Mouse (Mus musculus) thymus, postnatal 4 days (tissue): ENCODE results near the gene Slc9a3r2.

Experiments
- DNase-seq: peaks from one replicate; pipeline ENCODE4 v3.0.0; 2021

Gene Slc9a3r2

DNA sequence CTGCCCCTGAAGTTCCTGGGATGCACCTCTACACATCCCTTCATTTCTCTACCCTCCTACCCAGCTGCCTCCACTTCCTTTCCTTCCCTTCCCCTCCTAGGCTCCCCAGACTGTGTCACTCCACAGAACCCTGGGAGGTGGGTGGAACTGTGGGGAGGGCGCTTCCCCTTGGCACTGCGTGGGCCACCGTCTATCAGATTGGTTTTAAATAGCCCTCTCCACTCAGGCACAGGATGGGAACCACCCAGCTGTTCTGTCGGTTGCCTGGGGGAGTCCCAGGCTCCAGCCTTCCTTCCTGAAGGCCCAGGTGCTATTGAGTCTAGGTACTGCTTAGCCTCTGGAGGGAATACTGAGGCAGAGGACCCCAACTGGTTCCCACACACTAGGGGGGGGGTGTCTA, 15.1 kb downstream of the Slc9a3r2 start:
- no peak for DNase-seq

DNA sequence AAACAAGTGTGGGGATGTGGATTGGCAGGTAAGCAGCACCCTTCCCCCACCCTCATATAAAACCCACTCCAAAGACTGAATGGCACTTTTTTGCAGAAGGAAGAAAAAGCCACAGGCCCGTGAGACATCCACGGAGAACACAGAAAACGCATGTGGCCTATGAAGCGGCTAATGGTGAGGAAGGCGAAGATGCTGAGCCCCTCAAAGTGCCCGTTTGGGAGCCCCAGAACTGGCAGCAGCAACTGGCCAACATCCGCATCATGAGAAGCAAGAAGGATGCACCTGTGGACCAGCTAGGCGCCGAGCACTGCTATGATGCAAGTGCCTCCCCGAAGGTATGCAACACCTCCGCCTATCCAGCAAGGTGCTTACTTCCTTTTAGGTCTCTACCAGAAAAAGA, 16.3 kb downstream of the Slc9a3r2 start:
- DNase-seq: no peak

DNA sequence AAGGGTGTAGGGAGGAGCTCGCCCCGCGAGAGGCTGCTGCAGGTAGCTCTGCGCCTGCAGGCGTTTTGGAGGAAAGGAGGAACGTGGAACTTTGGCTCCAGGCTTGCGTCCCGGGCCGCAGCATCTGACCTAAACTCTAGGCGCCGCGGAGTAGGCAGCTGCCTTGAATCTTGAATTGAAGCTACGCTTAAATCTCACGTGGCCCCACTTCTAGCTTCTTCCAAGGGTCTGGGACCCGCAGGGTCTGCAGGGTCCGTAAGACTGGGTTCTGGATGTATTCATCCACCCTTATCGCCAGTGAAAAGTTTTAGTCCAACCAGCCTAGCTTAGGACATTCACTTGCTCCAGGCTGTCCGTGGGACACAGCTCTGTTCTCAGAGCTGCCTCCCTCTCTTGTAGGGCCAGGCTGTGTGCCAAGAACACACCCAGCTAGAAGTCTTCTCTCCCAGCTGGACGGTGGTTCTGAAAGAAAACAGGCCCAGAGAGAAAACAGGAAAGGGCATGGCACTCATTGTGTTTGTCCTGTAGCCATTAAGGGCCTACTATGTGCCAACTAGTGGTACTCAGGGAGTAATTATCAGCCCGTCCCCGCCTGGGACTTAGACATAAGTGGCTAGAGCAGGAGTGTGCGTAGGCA, 17.2 kb downstream of the Slc9a3r2 start:
- no peak for DNase-seq

DNA sequence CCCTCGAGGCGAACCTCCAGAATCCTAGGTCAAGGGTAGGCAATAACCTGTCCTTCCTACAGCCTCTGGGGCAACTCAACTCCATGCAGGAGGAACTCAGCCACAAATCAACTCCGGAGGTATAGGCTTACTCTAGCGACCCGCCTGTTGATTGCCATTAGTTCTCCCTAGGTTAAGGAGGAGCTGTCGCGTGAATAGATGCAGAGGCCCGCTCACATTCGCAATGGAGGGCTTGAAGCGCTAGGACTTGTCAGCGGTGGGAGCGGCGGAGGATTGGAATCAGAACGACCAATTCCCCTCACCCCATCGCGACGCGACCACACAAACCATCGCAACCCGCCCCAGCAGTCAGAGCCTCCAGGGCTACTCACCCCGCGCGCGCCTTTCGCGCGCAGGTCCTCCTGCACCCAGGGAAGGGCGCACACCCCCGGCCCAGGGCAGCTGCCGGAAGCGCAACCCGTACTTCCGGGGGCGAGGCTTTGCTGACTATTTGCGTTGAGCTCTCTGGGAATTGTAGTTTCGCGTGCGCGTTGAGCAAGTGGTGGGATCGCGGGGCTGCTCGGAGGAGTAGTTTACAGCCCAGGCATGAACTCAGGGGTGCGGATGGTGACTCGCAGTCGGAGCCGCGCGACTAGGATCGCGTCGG, 17.8 kb downstream of the Slc9a3r2 start, which contains the start of the genes Tsc2 and Nthl1:
Gene Tsc2, minus strand, starts transcription at position 464 of the 646 bp plus-strand sequence.
Gene Nthl1, plus strand, starts transcription at position 514 of the 646 bp plus-strand sequence.
- DNase-seq: peak; percentile 91

DNA sequence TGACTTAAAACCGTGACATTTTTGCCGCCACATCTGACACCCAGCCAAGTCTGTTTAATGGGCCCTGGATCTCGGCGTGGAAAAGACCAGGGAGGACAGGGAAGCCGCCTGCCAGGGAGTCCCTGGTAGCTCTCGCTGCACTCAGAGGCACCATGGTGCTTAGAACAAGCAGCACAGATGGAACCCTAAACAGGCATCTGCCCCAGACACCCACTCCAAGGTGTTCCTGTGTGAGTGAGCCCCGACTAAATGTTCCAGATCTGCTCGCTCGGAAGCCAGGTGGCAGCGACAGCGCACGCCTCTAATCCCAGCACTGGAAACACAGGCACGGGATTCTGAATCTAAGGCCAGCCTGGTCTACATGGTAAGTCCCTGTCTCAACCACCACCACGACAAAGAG, 20.1 kb downstream of the Slc9a3r2 start:
- DNase-seq: no peak

DNA sequence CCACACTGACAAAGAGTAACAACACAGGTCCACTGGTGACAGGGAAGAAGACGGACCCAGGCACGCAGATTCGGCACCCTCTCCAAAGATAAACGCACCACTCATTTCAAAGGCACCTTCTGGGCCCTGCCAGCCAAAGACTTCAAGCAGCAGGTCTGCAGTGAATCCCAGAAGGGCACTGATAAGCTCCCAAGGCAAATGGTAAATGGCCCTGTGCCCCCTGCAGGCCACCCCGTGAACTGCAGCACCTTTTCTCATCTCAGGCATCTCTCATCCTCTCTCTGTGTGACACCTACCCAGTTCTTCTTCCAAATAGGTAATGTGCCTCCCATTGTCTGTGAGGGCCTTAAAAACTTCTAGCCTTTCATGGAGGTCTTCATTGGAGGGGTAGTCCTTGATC, 21.5 kb downstream of the Slc9a3r2 start:
- DNase-seq: peak; percentile 85

DNA sequence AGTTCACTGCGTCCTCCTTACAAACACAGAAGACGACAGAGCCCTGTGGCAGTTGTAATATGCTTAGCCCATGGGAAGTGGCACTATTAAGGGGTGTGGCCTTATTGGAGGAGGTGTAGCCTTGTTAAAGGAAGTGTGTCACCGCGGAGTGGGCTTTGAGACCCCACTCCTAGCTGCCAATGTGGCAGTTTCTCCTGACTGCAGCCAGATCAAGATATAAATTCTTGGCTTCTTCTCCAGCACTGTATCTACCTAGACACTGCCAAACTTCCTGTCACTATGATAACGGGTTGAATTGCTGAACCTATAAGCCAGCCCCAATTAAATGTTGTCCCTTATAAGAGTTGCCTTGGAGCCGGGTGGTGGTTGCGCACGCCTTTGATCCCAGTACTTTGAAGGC, 24.7 kb downstream of the Slc9a3r2 start:
- no peak for DNase-seq

DNA sequence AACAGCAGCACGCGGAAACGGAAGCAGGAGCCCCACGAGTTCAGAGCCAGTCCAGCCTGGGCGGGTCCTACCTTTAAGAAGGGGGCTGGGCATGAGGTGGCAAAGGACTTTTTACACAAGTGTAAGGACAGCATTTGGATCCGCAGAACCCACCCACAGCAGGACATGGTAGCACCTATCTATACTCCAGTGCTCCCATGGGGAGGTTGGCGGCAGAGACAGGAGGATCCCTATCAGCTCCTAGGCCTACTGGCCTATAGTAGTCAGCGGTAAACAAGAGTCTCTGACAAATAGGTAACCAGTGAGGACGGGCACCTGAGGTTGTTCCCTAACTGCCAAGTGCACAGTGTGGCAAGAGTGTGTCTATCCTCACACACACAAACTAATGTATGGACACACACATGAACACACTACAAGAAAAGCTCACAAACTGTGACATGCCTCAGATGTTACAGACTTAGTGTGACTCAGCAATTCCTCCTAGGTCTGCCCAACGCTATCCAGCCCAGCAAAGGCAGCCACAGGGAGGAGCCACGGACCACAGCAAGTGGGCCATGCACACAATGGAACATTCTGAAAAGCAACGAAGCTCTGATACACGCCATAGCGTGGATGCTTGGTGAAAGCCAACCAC, 32.4 kb downstream of the Slc9a3r2 start:
- no peak for DNase-seq

DNA sequence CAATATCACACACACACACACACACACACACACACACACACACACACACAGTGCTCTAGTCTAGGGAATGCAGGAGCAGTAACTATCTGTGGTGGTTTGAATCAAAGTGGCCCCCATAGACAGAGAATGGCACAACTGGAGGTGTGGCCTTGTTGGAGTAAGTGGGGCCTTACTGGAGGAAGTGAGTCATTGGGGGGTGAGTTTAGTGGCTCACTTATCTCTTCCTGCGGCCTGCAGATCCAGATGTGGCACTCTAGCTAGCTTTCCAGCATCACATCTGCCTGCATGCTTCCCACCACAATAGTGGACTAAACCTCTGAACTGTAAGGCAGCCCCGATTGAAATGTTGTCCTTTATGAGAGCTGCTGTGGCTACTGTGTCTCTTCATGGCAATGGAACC, 39.4 kb downstream of the Slc9a3r2 start:
- DNase-seq: no peak

DNA sequence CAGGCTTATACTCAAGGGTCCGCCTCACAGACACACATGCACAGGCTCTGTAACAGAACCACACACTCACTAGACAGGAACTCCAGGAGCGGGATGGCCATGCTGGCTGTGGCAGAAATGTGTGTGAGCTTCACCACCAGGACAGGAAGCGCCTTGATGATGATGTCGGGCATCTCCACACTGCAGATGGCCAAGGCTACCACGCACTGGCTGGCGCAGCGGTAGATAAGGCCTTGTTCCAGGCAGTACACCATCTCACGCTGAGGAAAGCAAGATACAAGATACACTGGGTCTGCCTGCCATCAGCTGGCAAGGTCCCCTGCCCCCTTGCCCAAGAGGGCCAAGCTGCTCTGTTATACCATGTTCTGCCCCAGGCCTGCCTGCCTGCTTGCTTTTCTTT, 41.3 kb downstream of the Slc9a3r2 start:
- no peak for DNase-seq

DNA sequence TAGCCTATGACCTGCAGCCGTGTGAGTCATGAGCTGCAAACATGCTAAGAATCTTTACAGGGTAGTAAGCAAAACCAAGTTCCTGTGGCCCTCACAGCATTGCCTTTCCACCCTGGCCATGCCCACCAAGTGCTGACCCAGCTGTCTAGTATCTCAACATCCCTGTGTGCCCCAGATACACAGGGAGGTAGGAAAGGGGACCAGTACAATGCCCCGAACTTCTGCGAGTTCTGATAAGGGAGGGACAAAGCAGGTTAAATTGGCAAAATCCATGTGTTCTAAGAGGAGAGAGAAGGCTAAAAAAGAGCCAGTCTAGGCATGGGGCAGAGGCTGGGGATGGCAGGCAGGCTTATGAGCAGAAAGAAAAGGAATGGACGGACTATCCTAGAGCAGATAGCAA, 41.8 kb downstream of the Slc9a3r2 start:
- DNase-seq: no peak

DNA sequence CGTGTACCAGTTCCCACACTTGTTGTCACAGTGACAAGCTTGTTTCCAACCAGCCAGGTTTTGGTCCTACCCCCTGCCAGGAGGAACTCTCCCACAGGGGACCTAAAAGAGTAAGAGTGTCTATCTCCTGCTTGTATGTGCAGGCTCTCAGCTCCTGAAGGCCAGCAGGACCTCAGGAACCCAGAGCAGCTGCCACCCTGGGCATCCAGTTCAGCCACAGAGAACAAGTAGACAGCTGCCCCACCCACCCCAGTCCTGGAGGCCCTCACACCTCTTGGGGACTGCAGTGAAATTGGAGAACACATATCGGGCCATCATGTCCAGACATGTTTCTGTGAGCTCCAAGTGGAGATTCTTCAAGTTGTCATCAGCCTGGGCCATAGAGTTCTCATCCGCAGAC, 45.6 kb downstream of the Slc9a3r2 start:
- no peak for DNase-seq

DNA sequence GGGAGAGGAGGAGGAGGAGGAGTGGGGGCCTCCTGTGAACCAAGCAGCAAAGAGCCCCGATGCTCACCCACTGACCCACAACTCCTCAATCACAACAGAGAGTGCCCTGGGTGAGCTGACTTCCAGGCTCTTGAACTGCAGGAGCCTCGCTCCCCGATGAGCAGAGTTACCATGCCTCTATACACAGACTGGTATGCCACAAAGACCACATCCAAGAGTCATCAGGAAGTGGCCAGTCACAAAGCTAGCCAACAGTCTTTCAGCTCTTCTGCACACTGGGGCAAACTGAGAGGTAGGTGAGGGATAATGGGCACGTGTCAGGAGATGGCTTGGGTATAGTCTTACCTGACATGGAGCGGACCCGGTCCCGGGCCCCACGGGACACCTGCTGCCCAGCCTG, 46.2 kb downstream of the Slc9a3r2 start:
- no peak for DNase-seq

DNA sequence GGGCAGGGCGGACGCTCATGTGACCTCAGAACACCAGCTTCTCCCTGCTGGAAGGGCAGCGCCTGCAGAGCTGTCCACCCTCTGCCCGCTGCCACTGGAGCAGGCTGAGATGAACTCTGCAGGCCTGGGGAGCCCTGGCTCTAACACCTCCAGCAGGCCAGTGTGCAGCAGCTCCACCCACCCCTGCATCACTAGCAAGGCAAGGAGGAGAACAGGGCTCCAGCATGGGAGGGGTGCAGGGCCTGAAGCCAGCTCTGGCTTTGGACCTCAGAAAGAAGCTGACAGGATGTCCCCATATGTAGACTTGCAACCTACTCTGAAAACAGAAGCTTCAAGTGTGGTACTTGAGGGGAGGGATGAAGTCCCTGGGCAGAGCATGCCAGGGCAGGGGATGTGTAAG, 49.6 kb downstream of the Slc9a3r2 start:
- DNase-seq: no peak

DNA sequence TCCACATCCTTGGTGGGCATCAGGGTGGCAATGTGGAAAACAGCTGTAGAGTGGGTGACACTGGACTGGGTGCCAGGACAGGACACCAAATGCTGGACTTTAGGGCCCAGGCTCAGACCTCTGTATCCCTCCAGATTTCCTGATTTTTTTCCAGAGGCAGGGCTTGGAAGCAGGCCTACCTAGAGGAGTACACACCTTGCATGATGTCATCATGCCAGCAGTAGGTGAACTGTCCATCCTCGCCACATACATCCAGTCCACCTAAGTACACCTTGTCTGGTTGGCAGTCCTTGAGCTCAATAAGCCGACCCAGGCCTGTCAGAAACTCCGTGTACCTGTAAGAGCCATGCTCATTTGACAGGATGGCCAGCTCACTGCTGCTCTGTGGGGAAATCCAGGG, 52.1 kb downstream of the Slc9a3r2 start:
- no peak for DNase-seq

DNA sequence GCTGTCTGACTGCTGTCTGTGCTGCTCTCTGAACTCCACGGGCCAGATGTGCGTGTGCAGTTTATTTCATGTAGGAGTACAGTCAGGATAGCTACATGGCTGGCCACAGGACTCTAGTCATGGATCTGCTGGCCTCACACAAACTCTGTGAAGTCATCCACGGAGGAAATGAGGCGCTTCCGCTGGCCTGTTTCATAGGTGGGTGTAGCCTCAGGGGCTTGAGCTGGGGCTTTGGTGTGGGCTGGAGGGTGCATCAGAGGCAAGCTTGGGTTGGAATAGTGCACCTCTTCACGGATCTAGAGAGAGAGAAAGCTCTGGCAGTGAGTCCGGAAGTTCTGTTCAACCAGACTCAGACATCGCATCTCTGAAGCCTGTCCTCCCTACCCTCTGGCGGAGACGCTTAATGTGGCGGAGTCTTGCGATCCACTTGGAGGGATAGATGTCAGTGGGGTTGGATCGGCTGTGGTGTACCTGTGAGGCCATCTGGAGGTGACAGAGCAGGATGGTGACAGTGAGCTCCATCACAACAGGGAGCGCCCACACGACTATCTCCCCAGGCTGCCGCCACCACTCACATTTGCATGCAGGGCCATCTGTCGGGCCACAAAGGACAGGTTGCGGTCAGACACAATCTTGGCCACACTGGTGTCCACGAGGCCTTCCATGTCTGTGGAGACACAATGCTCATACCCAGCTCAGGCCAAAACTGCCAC, 53.5 kb downstream of the Slc9a3r2 start:
- no peak for DNase-seq

DNA sequence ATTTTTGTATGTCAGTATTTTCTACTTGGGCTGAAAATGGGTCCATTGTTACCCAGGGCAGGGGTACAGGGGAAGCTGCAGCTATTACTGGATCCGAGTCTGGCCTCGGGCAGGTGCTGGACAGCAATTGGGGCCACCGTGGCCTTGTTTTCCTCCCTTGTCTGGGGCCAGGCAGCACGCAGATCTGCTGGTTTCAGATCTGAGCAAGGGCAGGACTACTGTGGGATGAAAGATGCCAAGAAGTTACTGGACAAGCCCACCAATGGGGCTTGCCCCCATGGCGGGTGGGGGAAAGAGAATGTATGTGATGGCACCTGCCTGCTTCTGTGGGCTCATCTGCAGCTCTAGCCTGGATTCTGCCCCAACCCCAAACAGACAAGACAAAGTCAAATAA, 54.1 kb downstream of the Slc9a3r2 start:
- no peak for DNase-seq

DNA sequence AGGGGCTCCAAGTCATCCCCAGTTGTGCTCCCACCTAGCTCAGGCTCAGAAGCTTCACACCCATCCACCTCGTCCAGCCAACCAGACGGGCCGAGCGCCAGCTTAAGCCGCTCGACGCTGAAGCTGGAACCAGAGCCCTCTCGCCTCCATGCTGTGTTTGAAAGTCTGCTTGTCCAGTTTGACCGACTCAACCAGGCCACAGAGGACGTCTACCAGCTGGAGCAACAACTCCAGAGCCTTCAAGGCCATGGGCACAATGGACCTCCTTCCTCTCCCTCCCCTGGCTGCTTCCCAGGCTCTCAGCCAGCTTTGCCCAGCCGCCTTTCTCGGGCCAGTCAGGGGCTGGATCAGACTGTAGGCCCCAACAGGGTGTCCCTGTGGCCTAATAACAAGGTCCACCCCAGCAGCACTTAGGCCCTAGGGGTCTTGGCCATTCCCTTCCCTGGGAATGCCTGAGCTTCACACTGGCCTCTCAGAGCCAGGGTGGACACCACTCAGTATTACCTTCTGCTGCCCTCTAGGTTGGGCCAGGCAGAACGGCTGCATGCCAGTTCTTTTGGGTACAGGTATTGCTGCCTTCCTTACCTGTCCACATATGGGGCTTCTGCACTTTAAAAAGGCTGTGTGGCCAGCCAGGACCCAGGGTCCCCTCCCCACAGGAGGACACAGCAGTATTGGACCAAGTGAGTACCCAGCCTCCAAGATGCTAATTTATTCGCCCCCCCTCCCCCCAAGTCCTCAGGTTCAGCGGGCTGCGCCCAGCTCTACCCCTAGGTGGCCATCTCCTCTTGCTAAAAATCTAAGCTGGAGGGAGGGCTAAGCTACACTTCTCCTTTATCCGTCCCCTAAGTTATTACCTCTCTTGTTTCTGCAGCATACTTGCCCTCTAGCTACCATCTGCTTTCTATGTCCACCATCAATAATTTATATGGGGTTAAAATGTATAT, 54.7 kb downstream of the Slc9a3r2 start:
- DNase-seq: no peak

DNA sequence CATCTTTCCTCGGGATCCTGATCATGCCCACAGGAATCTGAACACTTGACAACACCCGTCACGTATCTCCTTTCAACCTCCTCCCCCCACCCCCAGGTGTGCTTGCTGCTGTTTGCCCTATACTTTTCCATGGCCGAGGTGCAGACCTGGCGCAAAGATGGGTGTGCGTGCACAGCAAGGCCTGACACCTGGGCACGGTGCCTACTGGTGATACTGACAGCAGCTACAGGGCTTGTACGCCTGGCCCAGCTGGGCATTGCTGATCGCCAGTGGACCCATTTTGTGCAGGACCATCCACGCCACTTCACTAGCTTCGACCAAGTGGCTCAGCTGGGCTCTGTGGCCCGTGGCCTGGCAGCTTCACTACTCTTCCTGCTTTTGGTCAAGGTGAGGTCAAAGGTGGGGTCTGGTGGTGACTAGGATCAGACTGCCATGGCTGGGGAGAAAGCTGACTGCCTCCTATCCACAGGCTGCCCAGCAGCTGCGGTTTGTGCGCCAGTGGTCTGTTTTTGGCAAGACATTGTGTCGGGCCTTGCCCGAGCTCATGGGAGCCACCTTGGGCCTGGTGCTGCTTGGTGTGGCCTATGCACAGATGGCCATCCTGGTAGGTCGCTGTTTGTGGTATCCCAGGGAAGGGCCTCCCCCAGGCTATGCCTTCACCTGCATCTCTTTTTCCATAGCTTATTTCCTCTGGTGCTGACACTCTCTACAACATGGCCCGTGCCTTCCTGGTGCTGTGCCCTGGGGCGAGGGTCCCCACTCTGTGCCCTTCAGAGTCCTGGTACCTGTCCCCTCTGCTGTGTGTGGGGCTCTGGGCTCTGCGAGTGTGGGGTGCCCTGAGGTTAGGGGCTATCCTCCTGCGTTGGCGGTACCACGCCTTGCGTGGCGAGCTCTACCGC, 55.9 kb downstream of the Slc9a3r2 start:
- no peak for DNase-seq

DNA sequence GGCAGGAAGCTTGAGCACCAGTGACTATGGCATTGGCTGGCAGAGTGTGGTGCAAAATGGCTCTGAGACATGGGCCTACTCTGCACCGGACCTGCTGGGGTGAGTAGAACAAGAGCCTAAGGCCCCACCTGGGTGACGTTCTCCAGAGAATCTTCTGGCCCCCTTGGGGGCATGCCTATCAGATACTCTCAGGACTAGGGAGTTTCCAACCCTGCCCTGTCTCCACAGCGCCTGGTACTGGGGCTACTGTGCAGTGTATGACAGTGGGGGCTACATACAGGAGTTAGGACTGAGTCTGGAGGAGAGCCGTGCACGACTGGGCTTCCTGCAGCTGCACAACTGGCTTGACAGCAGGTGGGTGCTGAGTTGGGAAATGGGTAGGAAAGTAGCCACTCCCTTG, 56.9 kb downstream of the Slc9a3r2 start:
- no peak for DNase-seq

DNA sequence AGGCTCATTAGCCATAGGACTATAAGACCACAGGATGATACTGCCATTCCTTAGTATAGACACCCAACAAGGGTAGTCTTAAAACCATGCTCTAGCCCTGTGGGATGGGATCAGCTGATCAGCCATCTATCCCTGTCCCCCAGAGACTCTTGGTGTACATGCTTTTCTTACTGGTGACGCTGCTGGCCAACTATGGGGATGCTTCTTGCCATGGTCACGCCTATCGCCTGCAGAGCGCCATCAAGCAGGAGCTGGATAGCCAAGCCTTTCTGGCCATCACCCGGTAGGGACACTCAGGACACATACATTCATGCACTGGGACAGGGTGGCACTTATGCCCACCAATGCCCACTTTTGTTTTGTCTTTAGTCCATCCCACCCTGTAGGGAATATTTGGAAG, 58.4 kb downstream of the Slc9a3r2 start:
- DNase-seq: no peak

DNA sequence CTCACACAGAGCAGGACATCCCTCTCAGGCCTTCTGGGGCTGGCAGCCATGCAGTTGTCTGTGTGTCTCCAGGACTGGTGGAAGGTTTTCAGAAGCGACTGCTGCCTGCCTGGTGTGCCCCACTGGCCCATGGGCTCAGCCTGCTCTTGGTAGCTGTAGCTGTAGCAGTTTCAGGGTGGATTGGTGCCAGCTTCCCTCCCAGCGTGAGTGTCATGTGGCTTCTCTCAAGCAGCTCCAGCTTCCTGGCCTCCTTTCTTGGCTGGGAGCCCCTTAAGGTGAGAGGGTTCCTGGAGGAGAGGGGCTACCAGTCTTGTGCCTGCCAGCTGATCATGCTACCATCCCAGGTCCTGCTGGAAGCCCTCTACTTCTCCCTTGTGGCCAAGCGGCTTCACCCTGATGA, 59.2 kb downstream of the Slc9a3r2 start:
- DNase-seq: no peak
